Mouse (Mus musculus) kidney, adult 8-10 months (tissue): ENCODE data around the gene Ppp1r37.
"Not testable (repeated sequence)": the region's sequence is repeated elsewhere in the genome, so short reads cannot be mapped to it uniquely, and the experiment has no call there.

ENCODE experiments used
- DNase-seq, 2 experiments: peaks; one replicate each; pipeline ENCODE4 v3.0.0; 2022

The Ppp1r37 gene

GRCm38 (mm10) chr7:19534676-19535075, 28.2 kb downstream of the Ppp1r37 start:
- DNase-seq = no peak

- DNase-seq = no peak
These were observed 30.6 kb downstream of the Ppp1r37 start for GRCm38 (mm10) chr7:19532240-19532639.

- DNase-seq = no peak
These were observed 31.8 kb downstream of the Ppp1r37 start for GRCm38 (mm10) chr7:19531077-19531476.

- no peak for DNase-seq
These were observed 37.8 kb downstream of the Ppp1r37 start for GRCm38 (mm10) chr7:19525105-19525481.

GRCm38 (mm10) chr7:19524420-19525104, 38.3 kb downstream of the Ppp1r37 start:
- DNase-seq = no peak

- DNase-seq = peak in 1 of 2 experiments; percentile 41
These were observed 39.0 kb downstream of the Ppp1r37 start for GRCm38 (mm10) chr7:19523757-19524419.

GRCm38 (mm10) chr7:19523017-19523756, 39.7 kb downstream of the Ppp1r37 start:
- DNase-seq = no peak

- no peak for DNase-seq
These were observed 42.8 kb downstream of the Ppp1r37 start for GRCm38 (mm10) chr7:19520032-19520431.

GRCm38 (mm10) chr7:19517652-19518365, 45.1 kb downstream of the Ppp1r37 start, which contains the start of gene Nkpd1:
Gene Nkpd1, plus strand, starts transcription at chr7:19517838.
- DNase-seq = no peak

- DNase-seq = no peak
These were observed 50.5 kb downstream of the Ppp1r37 start for GRCm38 (mm10) chr7:19512353-19512752.

GRCm38 (mm10) chr7:19511934-19512333, 50.9 kb downstream of the Ppp1r37 start:
- not testable (repeated sequence) for DNase-seq

GRCm38 (mm10) chr7:19509786-19510185, 53.1 kb downstream of the Ppp1r37 start:
- no peak for DNase-seq

GRCm38 (mm10) chr7:19508924-19509568, 53.8 kb downstream of the Ppp1r37 start:
- no peak for DNase-seq

GRCm38 (mm10) chr7:19508150-19508923, 54.5 kb downstream of the Ppp1r37 start, which contains the start of the genes Bloc1s3 and Trappc6a:
Gene Bloc1s3, minus strand, starts transcription at chr7:19508367.
Gene Trappc6a, plus strand, starts transcription at chr7:19508395.
- DNase-seq = peak; percentile 92 to 93

GRCm38 (mm10) chr7:19507612-19507981, 55.3 kb downstream of the Ppp1r37 start:
- no peak for DNase-seq

- peak in 1 of 2 experiments; percentile 28 for DNase-seq
These were observed 55.8 kb downstream of the Ppp1r37 start for GRCm38 (mm10) chr7:19506969-19507611.

GRCm38 (mm10) chr7:19506326-19506725, 56.5 kb downstream of the Ppp1r37 start:
- DNase-seq = no peak

- DNase-seq = peak; percentile 39 to 51
These were observed 59.3 kb downstream of the Ppp1r37 start for GRCm38 (mm10) chr7:19503481-19504068.

- no peak for DNase-seq
These were observed 61.2 kb downstream of the Ppp1r37 start for GRCm38 (mm10) chr7:19501658-19502057.
